Mouse (Mus musculus) E14TG2a.4 (cell line): ENCODE data around the gene Arhgef28.
"Not testable (repeated sequence)": the region's sequence is repeated elsewhere in the genome, so short reads cannot be mapped to it uniquely, and the experiment has no call there.

Experiments
- H3K27me3 ChIP-seq: 2 replicates; pipeline ENCODE4 v1.6.1; 2014; ENCODE audit warnings: low read length, control low read depth; ENCODE audit not compliant: insufficient read depth
- H3K36me3 ChIP-seq: 2 replicates; pipeline ENCODE4 v1.6.1; 2014; ENCODE audit warnings: low read length, control low read depth; ENCODE audit not compliant: insufficient read depth
- H3K4me1 ChIP-seq: replicated peaks from 2 replicates; pipeline ENCODE4 v1.6.1; 2014; ENCODE audit warnings: low read depth, low read length, control low read depth
- H3K4me3 ChIP-seq: replicated peaks from 2 replicates; pipeline ENCODE4 v1.5.1; 2014; ENCODE audit warnings: mild to moderate bottlenecking, low read length
- H3K9me3 ChIP-seq: 2 replicates; pipeline ENCODE4 v1.6.1; 2014; ENCODE audit warnings: low read length, control low read depth
- CTCF ChIP-seq: conservative IDR thresholded peaks from 2 replicates; pipeline ENCODE4 v1.5.1; 2014; ENCODE audit warnings: low read length
- NANOG ChIP-seq: IDR thresholded peaks from 2 replicates; pipeline ENCODE4 v1.6.1; 2014; ENCODE audit warnings: borderline replicate concordance, low read length, mixed read lengths
- POU5F1 ChIP-seq: IDR thresholded peaks from 2 replicates; pipeline ENCODE4 v1.6.1; 2014; ENCODE audit warnings: low read length, borderline replicate concordance

The Arhgef28 gene

GRCm38 (mm10) chr13:98117566-98118254 is 88.5 kb downstream of the Arhgef28 start:
- no peak for TF ChIP-seq CTCF
- no peak for TF ChIP-seq POU5F1
- no peak for TF ChIP-seq NANOG
- H3K4me1 ChIP-seq = peaks cover 21% of the 10 kb centered on the region
- no peaks in the 10 kb centered on the region for H3K9me3 ChIP-seq
- no peaks in the 10 kb centered on the region for H3K36me3 ChIP-seq
- no peak overlapping the region for H3K4me3 ChIP-seq
- H3K27me3 ChIP-seq = no peaks in the 10 kb centered on the region

GRCm38 (mm10) chr13:98115650-98116049 is 90.6 kb downstream of the Arhgef28 start:
- TF ChIP-seq POU5F1 (no peak), NANOG (no peak), CTCF (no peak)
- H3K27me3 ChIP-seq = no peaks in the 10 kb centered on the region
- H3K4me1 ChIP-seq = peaks cover 10% of the 10 kb centered on the region

DNA sequence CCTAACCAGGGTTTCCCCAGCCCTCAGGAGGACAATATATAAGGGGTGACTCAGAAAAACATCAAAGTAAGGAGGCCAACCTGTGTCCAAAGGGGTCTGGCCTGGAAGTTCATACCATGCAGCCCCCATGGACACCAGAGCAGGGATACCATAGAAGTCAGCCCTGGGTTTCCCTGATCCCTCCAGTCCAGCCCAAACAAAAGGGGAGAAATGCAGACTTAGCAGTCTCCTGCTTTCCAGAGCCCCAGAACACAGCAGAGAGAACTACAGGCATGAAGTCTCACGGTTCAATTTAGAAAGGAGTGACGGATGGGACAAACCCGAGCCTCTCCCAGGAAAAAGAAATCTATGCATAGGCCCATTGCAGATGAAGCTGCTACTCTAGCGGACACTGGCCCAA is 91.2 kb downstream of the Arhgef28 start:
- H3K9me3 ChIP-seq = no peaks in the 10 kb centered on the region
- TF ChIP-seq CTCF = no peak
- TF ChIP-seq NANOG = no peak
- no peak for TF ChIP-seq POU5F1
- H3K36me3 ChIP-seq = no peaks in the 10 kb centered on the region
- H3K4me1 ChIP-seq = peaks cover 4% of the 10 kb centered on the region
- H3K27me3 ChIP-seq = no peaks in the 10 kb centered on the region
- H3K4me3 ChIP-seq = no peak overlapping the region

More at GRCm38 (mm10) chr13:98115650-98116049, 90.6 kb downstream of the Arhgef28 start:
- H3K9me3 ChIP-seq = no peaks in the 10 kb centered on the region
- H3K36me3 ChIP-seq = no peaks in the 10 kb centered on the region
- no peak overlapping the region for H3K4me3 ChIP-seq

- TF ChIP-seq POU5F1 (no peak), NANOG (no peak), CTCF (no peak)
- Histone ChIP-seq H3K27me3 (no peaks in the 10 kb centered on the region), H3K4me3 (no peak overlapping the region), H3K36me3 (no peaks in the 10 kb centered on the region), H3K9me3 (no peaks in the 10 kb centered on the region), H3K4me1 (no peaks in the 10 kb centered on the region)
These were observed 93.3 kb downstream of the Arhgef28 start for GRCm38 (mm10) chr13:98112812-98113503.

DNA sequence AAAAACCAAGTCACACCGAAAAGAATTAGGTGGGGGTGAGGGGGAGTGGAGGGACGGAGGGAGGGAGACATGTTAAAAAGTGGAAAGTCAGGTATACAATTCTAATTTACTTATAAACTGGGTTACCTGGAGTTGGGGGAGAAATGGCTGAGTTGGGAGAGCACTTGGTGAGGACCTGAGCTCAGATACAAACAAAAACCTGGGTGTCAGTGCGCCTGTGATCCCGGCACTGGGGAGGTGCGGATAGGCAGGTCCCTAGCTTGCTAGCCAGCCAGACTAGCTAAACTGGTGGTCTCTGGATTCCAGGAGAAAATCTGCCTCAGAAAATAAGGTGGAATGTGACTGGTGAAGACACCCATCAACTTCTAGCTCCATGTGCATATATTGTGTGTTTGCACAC is 94.7 kb downstream of the Arhgef28 start:
- Histone ChIP-seq H3K4me1 (no peaks in the 10 kb centered on the region), H3K4me3 (no peak overlapping the region), H3K36me3 (no peaks in the 10 kb centered on the region), H3K27me3 (no peaks in the 10 kb centered on the region), H3K9me3 (0 out of 2 replicates have a peak, but pooled peaks cover under 1% of the 10 kb centered on the region)
- TF ChIP-seq NANOG = no peak

DNA sequence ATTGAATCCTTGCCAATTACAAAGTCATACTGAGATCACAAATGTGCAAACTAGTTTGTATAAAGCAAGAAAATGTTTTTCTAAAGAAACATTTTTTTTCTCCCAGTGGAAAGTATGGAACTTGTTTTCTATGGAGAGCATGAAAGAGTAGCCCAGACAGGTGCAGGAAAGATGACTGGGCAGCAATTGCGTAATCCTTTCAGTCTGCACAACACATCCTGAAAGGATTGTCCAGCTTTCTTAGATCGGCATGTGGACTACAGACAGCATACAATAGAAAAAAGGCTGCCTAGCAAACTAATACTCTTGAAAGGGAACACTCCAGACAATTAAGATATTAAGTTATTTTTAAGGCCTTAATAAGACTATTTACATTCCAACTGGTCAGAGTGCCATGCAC is 95.2 kb downstream of the Arhgef28 start:
- TF ChIP-seq NANOG (no peak), CTCF (no peak), POU5F1 (no peak)
- Histone ChIP-seq H3K4me3 (no peak overlapping the region), H3K36me3 (no peaks in the 10 kb centered on the region), H3K4me1 (no peaks in the 10 kb centered on the region), H3K27me3 (no peaks in the 10 kb centered on the region), H3K9me3 (0 out of 2 replicates have a peak, but pooled peaks cover 4% of the 10 kb centered on the region)

GRCm38 (mm10) chr13:98108481-98108880 is 97.8 kb downstream of the Arhgef28 start:
- not testable (repeated sequence) for H3K36me3 ChIP-seq, H3K4me1 ChIP-seq, H3K4me3 ChIP-seq, H3K9me3 ChIP-seq, H3K27me3 ChIP-seq

DNA sequence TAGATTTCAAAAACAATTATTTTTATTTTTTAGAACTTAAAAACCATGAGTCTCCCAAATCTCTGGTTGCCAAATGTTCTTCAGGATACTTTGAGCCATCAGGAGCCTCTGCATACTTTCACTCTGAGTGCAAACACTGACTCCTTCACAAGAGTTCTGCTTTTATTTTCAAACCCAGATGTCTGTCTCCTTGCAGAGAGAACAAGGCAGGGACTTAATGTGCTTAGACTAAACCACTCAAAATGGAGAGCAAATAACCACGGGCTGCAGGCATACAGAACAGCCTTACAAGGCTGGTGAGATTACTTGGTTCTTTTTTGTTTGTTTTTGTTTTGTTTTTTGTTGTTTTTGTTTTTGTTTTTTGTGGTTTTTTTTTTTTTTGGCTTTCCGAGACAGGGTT is 98.6 kb downstream of the Arhgef28 start:
- no peak overlapping the region for H3K4me3 ChIP-seq
- H3K36me3 ChIP-seq = no peaks in the 10 kb centered on the region
- peaks cover 9% of the 10 kb centered on the region for H3K9me3 ChIP-seq
- no peak for TF ChIP-seq NANOG
- no peak for TF ChIP-seq CTCF
- no peak for TF ChIP-seq POU5F1
- H3K4me1 ChIP-seq = no peaks in the 10 kb centered on the region
- H3K27me3 ChIP-seq = no peaks in the 10 kb centered on the region

DNA sequence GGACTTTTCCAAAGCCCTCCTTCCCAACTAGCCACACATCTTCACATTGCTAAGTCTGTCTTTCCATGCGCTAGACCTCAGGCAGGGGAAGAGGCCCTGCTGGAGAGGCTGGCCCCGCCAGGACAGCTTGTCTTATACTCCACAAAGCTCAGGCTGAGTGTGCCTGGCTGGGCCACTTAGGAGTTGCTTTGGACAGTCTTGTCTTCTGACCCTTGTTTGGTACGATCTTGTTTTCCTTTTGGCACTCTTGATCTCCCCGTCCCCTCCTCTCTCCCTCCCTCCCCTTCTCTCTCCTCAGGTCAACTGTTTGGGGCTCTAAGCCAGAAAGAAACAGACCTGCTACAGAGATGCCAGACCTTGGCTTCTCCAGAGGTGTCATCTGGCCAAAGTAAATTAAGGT is 110.3 kb downstream of the Arhgef28 start:
- Histone ChIP-seq H3K27me3 (peaks cover 4% of the 10 kb centered on the region; the same call in 1 of the 2 replicates), H3K4me3 (no peak overlapping the region), H3K9me3 (no peaks in the 10 kb centered on the region), H3K36me3 (no peaks in the 10 kb centered on the region), H3K4me1 (peaks cover 8% of the 10 kb centered on the region)
- no peak for TF ChIP-seq NANOG
- TF ChIP-seq POU5F1 = no peak
- TF ChIP-seq CTCF = no peak
